Mouse (Mus musculus): ENCODE measurements around the gene Wdr66. TPM values are rescaled to one million over a fixed set of nuclear protein-coding genes. Genes with fewer than 3 reads are reported as not detected.
"Not testable (repeated sequence)": the region's sequence is repeated elsewhere in the genome, so short reads cannot be mapped to it uniquely, and the experiment has no call there.

Gene Wdr66
- total RNA-seq (2021), result 1.3 and 1.6 TPM in 2 replicates
- long read RNA-seq, result 0 reads

- DNase-seq, result peak; percentile 78
These were observed at the start of gene Wdr66 for GRCm38 (mm10) chr5:123251834-123252233. TSS of gene Wdr66 (plus strand) at chr5:123252102.

- not testable (repeated sequence) for DNase-seq
These were observed 49.1 kb upstream of the Wdr66 start for GRCm38 (mm10) chr5:123202771-123203170.

- not testable (repeated sequence) for DNase-seq
These were observed 48.3 kb upstream of the Wdr66 start for GRCm38 (mm10) chr5:123203591-123203990.

- not testable (repeated sequence) for DNase-seq
These were observed 29.4 kb upstream of the Wdr66 start for GRCm38 (mm10) chr5:123222346-123223050.

GRCm38 (mm10) chr5:123223051-123223410 is 28.9 kb upstream of the Wdr66 start:
- no peak for DNase-seq

GRCm38 (mm10) chr5:123223861-123224260 is 28.0 kb upstream of the Wdr66 start:
- not testable (repeated sequence) for DNase-seq

- no peak for DNase-seq
These were observed 25.1 kb upstream of the Wdr66 start for GRCm38 (mm10) chr5:123226851-123227250.

- peak; percentile 96 for DNase-seq
These were observed 24.0 kb upstream of the Wdr66 start for GRCm38 (mm10) chr5:123227762-123228523.

GRCm38 (mm10) chr5:123228524-123228922 is 23.4 kb upstream of the Wdr66 start:
- DNase-seq, result no peak

GRCm38 (mm10) chr5:123229296-123229695 is 22.6 kb upstream of the Wdr66 start:
- no peak for DNase-seq

- DNase-seq, result no peak
These were observed 19.7 kb upstream of the Wdr66 start for GRCm38 (mm10) chr5:123232180-123232579.

GRCm38 (mm10) chr5:123235731-123236130 is 16.2 kb upstream of the Wdr66 start:
- DNase-seq, result peak; percentile 28

- no peak for DNase-seq
These were observed 15.5 kb upstream of the Wdr66 start for GRCm38 (mm10) chr5:123236426-123236825.

GRCm38 (mm10) chr5:123239501-123239900 is 12.4 kb upstream of the Wdr66 start:
- DNase-seq, result no peak

GRCm38 (mm10) chr5:123245518-123245917 is 6.4 kb upstream of the Wdr66 start:
- peak; percentile 42 for DNase-seq

GRCm38 (mm10) chr5:123251390-123251789 is 512 bp upstream of the Wdr66 start:
- DNase-seq, result no peak

GRCm38 (mm10) chr5:123256841-123257755 is 5.2 kb downstream of the Wdr66 start:
- no peak for DNase-seq

GRCm38 (mm10) chr5:123258990-123259389 is 7.1 kb downstream of the Wdr66 start:
- DNase-seq, result peak; percentile 60

GRCm38 (mm10) chr5:123260698-123261097 is 8.8 kb downstream of the Wdr66 start:
- DNase-seq, result no peak

- DNase-seq, result no peak
These were observed 15.0 kb downstream of the Wdr66 start for GRCm38 (mm10) chr5:123266909-123267308.

GRCm38 (mm10) chr5:123268477-123269474 is 16.9 kb downstream of the Wdr66 start:
- DNase-seq, result no peak
